In the genomic region with DNA sequence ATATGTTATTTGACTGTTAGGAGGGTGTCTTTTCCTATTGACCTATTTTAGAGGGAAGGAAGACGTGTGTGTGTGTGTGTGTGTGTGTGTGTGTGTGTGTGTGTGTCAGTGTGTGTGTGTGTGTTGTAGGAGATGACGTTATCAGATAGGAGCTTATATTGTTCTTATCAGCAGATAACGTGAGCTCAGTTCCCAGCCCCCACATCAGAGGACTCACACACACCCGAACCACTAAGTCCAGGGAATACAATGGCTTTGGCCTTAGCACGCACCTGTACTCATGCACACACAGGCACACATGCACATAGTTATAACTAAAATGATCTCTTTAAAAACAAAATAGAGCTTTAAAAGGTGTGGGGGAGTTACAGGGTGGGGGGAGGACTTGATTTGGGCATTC, we compare ENCODE assay signal across 22 mouse cellular contexts.
"Had no signal": no experiment of that assay in that cellular context is flagged by ENCODE, and none has a peak within 500 bp of the region (broad histone marks: within the 10 kb centered on the region; RNA-seq: fewer than 3 reads in every experiment).

No protein-coding gene starts in this region.

- ATAC-seq: liver, embryonic 12.5 days; midbrain, embryonic 13.5 days; midbrain, embryonic 16.5 days had no signal

- H3K27ac ChIP-seq: kidney, postnatal 0 days; layer of hippocampus, adult 2 months; limb, embryonic 10.5 days; limb, embryonic 13.5 days; liver, embryonic 12.5 days; liver, embryonic 15.5 days; lung, embryonic 15.5 days; midbrain, embryonic 10.5 days; midbrain, embryonic 13.5 days; neural tube, embryonic 13.5 days; stomach, embryonic 15.5 days had no signal

- H3K27me3 ChIP-seq: limb, embryonic 13.5 days; liver, embryonic 12.5 days; liver, embryonic 15.5 days; lung, embryonic 15.5 days; megakaryocyte, embryonic 14.5 days; midbrain, embryonic 13.5 days; neural tube, embryonic 13.5 days; stomach, embryonic 15.5 days had no signal

- DNase-seq: kidney, postnatal 25 days; layer of hippocampus, adult 9-11 months; liver; lung, adult 18-20 months; retina, postnatal 1 day; right cerebral cortex, postnatal 25 days; spleen, adult 18-20 months; thymus, postnatal 25 days had no signal

- H3K9me3 ChIP-seq: limb, embryonic 10.5 days; limb, embryonic 13.5 days; liver, embryonic 12.5 days; liver, embryonic 15.5 days; lung, embryonic 15.5 days; megakaryocyte, embryonic 14.5 days; midbrain, embryonic 10.5 days; midbrain, embryonic 13.5 days; neural tube, embryonic 13.5 days; stomach, embryonic 15.5 days had no signal

- H3K4me2 ChIP-seq: limb, embryonic 13.5 days; liver, embryonic 12.5 days; liver, embryonic 15.5 days; lung, embryonic 15.5 days; midbrain, embryonic 13.5 days; neural tube, embryonic 13.5 days; stomach, embryonic 15.5 days had no signal

- H3K9ac ChIP-seq: limb, embryonic 13.5 days; liver, embryonic 12.5 days; liver, embryonic 15.5 days; lung, embryonic 15.5 days; midbrain, embryonic 13.5 days; neural tube, embryonic 13.5 days; stomach, embryonic 15.5 days had no signal

- H3K4me3 ChIP-seq: layer of hippocampus, adult 2 months; limb, embryonic 10.5 days; limb, embryonic 13.5 days; liver, embryonic 12.5 days; liver, embryonic 15.5 days; lung, embryonic 15.5 days; midbrain, embryonic 10.5 days; midbrain, embryonic 13.5 days; myocyte; neural tube, embryonic 13.5 days; stomach, embryonic 15.5 days had no signal
